Mouse (Mus musculus): Measurements from ENCODE around the gene Olfr235.
"Not testable (repeated sequence)": the region's sequence is repeated elsewhere in the genome, so short reads cannot be mapped to it uniquely, and the experiment has no call there.

Gene Olfr235

DNA sequence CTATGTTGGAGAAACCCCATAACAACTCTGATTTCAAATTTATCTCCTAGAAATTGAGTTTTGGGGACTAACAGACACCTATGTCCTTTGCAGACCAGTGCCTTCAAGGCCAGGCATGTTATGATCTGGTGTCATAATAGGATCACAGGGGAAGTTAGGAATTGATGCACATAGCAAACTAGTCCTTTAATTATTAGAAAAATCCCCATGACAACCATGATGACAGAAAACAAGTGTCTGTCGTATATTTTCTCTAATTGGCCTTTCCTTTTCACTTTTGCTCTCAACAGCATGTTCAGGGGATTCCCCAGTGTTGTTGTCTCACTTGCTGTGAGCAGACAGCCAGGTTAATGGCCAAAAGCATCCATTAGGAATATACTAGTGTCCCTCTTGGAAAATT lies at the start of gene Olfr235:
Olfr235 (plus strand) TSS at position 301 of the 400 bp plus-strand sequence.
- DNase-seq, result no peak

DNA sequence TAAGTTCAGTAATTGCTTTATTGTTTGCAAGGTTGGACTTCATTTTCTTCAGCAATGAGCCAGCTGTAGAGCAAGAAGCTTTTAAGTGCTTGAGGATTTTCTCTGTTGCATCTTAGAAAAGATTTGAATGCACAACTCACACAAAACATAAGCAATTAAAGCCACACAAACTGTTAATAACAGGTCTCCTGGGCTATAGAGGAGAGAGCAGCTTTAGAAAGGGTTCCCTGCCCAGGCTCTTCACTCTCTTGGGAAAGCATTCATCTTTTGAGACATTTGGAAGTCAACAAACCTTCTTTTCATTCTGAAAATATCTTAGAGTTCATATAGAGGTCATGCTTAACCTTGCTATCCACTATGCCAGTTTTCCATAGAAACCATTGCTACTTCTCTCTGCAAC lies 28.3 kb upstream of the Olfr235 start, which contains the start of gene Olfr1432:
Olfr1432 (minus strand) TSS at position 101 of the 400 bp plus-strand sequence.
- not testable (repeated sequence) for DNase-seq

DNA sequence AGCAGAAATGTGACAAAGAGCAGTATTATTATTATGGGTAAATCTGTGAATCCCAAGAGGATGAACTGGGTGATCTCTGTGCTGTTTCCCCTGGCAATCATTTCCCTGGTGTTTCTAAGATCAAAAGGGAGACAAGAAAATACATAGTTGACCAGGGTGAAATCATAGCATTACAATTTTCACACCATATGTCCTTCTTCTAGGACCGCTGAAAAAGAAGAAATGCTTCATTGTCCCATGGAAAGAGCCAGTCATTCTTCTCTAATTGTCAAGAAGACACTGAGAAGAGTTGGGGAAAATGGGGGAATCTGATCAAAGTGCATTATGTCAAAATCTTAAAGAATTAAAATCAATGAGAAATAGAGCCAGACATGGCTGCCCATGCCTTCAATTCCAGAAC lies 19.3 kb upstream of the Olfr235 start, which contains the start of gene Olfr262:
Olfr262 (minus strand) TSS at position 101 of the 400 bp plus-strand sequence.
- DNase-seq, result no peak

DNA sequence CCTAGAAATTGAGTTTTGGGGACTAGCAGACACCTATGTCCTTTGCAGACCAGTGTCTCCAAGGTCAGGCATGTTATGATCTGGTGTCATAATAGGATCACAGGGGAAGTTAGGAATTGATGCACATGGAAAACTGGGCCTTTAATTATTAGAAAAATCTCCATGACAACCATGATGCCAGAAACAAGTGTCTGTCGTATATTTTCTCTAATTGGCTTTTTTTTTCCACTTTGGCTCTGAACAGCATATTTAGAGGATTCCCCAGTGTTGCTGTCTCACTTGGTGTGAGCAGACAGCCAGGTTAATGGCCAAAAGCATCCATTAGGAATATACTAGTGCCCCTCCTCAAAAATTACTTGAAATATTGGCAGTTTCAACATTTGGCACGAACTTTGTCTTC lies 18.7 kb downstream of the Olfr235 start, which contains the start of gene Olfr1434:
Olfr1434 (plus strand) TSS at position 301 of the 400 bp plus-strand sequence.
- no peak for DNase-seq

DNA sequence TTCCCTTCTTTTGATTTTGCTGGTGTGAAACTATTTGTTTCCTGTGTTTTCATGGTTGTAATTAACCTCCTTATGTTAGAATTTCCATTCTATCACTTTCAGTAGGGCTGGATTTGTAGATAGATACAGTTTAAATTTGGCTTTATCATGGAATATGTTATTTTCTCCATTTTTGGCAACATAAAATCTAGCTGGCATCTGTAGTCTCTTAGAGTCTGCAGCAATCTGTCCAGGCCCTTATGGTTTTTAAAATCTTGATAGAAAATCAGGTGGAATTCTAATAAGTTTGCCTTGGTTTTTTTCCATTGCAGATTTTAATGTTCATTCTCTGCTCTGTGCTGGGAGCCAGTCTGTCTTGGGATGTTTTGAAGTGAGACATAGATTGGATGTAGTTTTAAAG lies 32.1 kb downstream of the Olfr235 start:
- DNase-seq, result no peak

DNA sequence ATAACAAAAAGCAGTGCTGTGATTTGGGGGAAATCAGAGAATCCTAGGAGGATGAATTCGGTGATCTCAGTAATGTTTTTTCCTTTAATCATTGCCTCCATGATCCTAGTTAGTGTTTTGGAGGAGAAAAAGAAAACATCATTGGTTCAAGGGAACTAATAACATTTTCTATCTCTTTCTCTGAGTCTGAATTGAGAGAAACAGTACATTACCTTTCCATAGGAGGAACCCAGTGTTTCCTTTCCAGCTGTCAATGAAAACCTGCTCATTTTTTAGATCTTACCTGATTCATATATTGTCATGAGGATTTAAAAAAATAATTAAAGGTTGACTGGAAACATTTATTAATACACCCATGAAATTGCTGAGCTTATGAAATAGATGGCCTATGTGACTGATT lies 38.2 kb downstream of the Olfr235 start, which contains the start of gene Olfr1436:
Olfr1436 (minus strand) TSS at position 101 of the 400 bp plus-strand sequence.
- DNase-seq, result not testable (repeated sequence)

All from cerebellum, adult 11-12 months (tissue).